13 mouse cellular contexts compared by ENCODE assay signal in genomic region chr17:28326951-28327350, GRCm38 (mm10). TPM values are rescaled to one million over a fixed set of nuclear protein-coding genes. Genes with fewer than 3 reads are reported as not detected.
DNase-seq lines count a peak whose midpoint lies in the region; ATAC-seq and TF ChIP-seq lines count a peak whose summit lies in the region.
"Had no signal": no experiment of that assay in that cellular context is flagged by ENCODE, and none has a peak within 500 bp of the region (broad histone marks: within the 10 kb centered on the region; RNA-seq: fewer than 3 reads in every experiment).

No protein-coding gene starts in this region.

- no peaks in the 10 kb centered on the region for H3K27me3 ChIP-seq in heart, embryonic 12.5 days (replicated peaks)
- H3K27me3 ChIP-seq in midbrain, embryonic 10.5 days (ENCODE audit: low read depth, poor library complexity, severe bottlenecking) = no peaks in the 10 kb centered on the region
- no peaks in the 10 kb centered on the region for H3K27me3 ChIP-seq in midbrain, embryonic 11.5 days (ENCODE audit: control insufficient read depth, insufficient read depth, low read length)
- no peaks in the 10 kb centered on the region for H3K27me3 ChIP-seq in hindbrain, embryonic 14.5 days (ENCODE audit: control insufficient read depth, insufficient read depth, low read length)

- no peaks in the 10 kb centered on the region for H3K9me3 ChIP-seq in heart, embryonic 12.5 days (replicated peaks)
- H3K9me3 ChIP-seq in midbrain, embryonic 10.5 days (replicated peaks) = peaks cover 7% of the 10 kb centered on the region
- H3K9me3 ChIP-seq in midbrain, embryonic 11.5 days (ENCODE audit: control insufficient read depth, low read length) = no peaks in the 10 kb centered on the region
- H3K9me3 ChIP-seq in hindbrain, embryonic 14.5 days (ENCODE audit: control insufficient read depth, low read length) = no peaks in the 10 kb centered on the region

- intact Hi-C loops in heart, postnatal 36 days (cut with DNase I) = loop anchor here (1.0 kb wide), 1 partner anchor 12 kb away; no protein-coding TSS in a partner anchor

- WGBS in heart, embryonic 12.5 days = 89% methylated on average over 3 of the region's 3 CpGs
- 83% methylated on average over 3 of the region's 3 CpGs for WGBS in midbrain, embryonic 10.5 days
- 86% methylated on average over 3 of the region's 3 CpGs for WGBS in midbrain, embryonic 11.5 days
- WGBS in hindbrain, embryonic 14.5 days = 84% methylated on average over 3 of the region's 3 CpGs
- 68% methylated on average over 3 of the region's 3 CpGs for WGBS in olfactory bulb, adult 2 months

- H3K36me3 ChIP-seq in heart, embryonic 12.5 days = peaks cover 57% of the 10 kb centered on the region
- peaks cover 80% of the 10 kb centered on the region for H3K36me3 ChIP-seq in midbrain, embryonic 10.5 days
- peaks cover 6% of the 10 kb centered on the region for H3K36me3 ChIP-seq in midbrain, embryonic 11.5 days (ENCODE audit: control insufficient read depth, insufficient read depth, low read length)
- peaks cover 37% of the 10 kb centered on the region for H3K36me3 ChIP-seq in hindbrain, embryonic 14.5 days (replicated peaks; ENCODE audit: control insufficient read depth, insufficient read depth)

- no peak overlapping the region for H3K4me2 ChIP-seq in heart, embryonic 12.5 days
- H3K4me2 ChIP-seq in midbrain, embryonic 11.5 days = no peak overlapping the region
- H3K4me2 ChIP-seq in hindbrain, embryonic 14.5 days (replicated peaks) = no peak overlapping the region

- peaks cover 31% of the 10 kb centered on the region for H3K4me1 ChIP-seq in heart, embryonic 12.5 days (replicated peaks)
- H3K4me1 ChIP-seq in midbrain, embryonic 10.5 days = peaks cover 37% of the 10 kb centered on the region
- H3K4me1 ChIP-seq in midbrain, embryonic 11.5 days (ENCODE audit: control insufficient read depth, insufficient read depth, low read length) = peaks cover 16% of the 10 kb centered on the region
- peaks cover 22% of the 10 kb centered on the region for H3K4me1 ChIP-seq in hindbrain, embryonic 14.5 days (replicated peaks; ENCODE audit: control insufficient read depth, insufficient read depth, low read length)
- H3K4me1 ChIP-seq in olfactory bulb, adult 2 months (ENCODE audit: control insufficient read depth, insufficient read depth, low read length) = peaks cover 27% of the 10 kb centered on the region

- DNase-seq in heart, postnatal 36 days = no peak
- DNase-seq in midbrain, embryonic 10.5 days (ENCODE audit: low spot score) = no peak
- DNase-seq in midbrain, embryonic 11.5 days (ENCODE audit: low spot score, missing footprints) = no peak
- no peak for DNase-seq in hindbrain, embryonic 14.5 days (ENCODE audit: low spot score)
- no peak for DNase-seq in spleen, postnatal 36 days (ENCODE audit: low spot score in 2 of 2)
- DNase-seq: kidney, adult 9 months; lung, postnatal 4 days; thymus, postnatal 4 days had no signal

- TF ChIP-seq CTCF in olfactory bulb, adult 2 months (IDR thresholded peaks at IDR 0.05; ENCODE audit: insufficient read depth, low read depth, low read length) = no peak

- ATAC-seq in heart, embryonic 12.5 days (ENCODE audit: insufficient number of reproducible peaks, low FRiP score) = no peak
- ATAC-seq in midbrain, embryonic 11.5 days (ENCODE audit: low FRiP score) = no peak
- no peak for ATAC-seq in hindbrain, embryonic 14.5 days (ENCODE audit: low FRiP score)
- ATAC-seq in megakaryocyte, adult 5-6 weeks (ENCODE audit: poor library complexity, severe bottlenecking) = no peak

- H3K9ac ChIP-seq in heart, embryonic 12.5 days = peak overlapping the region; percentile 72; the same call in 1 of the 2 replicates
- no peak overlapping the region; the same call in 1 of the 2 replicates for H3K9ac ChIP-seq in midbrain, embryonic 11.5 days (ENCODE audit: low read length)
- H3K9ac ChIP-seq in hindbrain, embryonic 14.5 days = peak overlapping the region; percentile 99; the same call in 1 of the 2 replicates

- H3K4me3 ChIP-seq in heart, embryonic 12.5 days = no peak overlapping the region
- H3K4me3 ChIP-seq in midbrain, embryonic 10.5 days = no peak overlapping the region
- no peak overlapping the region for H3K4me3 ChIP-seq in midbrain, embryonic 11.5 days (ENCODE audit: low read depth, low read length)
- no peak overlapping the region for H3K4me3 ChIP-seq in hindbrain, embryonic 14.5 days (replicated peaks; ENCODE audit: low read length)
- H3K4me3 ChIP-seq in olfactory bulb, adult 2 months (ENCODE audit: insufficient read depth, low read depth, low read length) = no peak overlapping the region

- no peak overlapping the region for H3K27ac ChIP-seq in heart, embryonic 12.5 days (ENCODE audit: poor library complexity, severe bottlenecking)
- H3K27ac ChIP-seq in midbrain, embryonic 10.5 days (replicated peaks) = peak overlapping the region; percentile 97
- no peak overlapping the region for H3K27ac ChIP-seq in midbrain, embryonic 11.5 days (ENCODE audit: low read depth, low read length)
- no peak overlapping the region for H3K27ac ChIP-seq in hindbrain, embryonic 14.5 days
- H3K27ac ChIP-seq in olfactory bulb, adult 2 months (ENCODE audit: insufficient read depth, low read depth, low read length) = peak overlapping the region; percentile 97

- TF ChIP-seq POLR2A in olfactory bulb, adult 2 months (IDR thresholded peaks at IDR 0.05; ENCODE audit: insufficient read depth, low read depth, low read length) = no peak

RNA-seq across cellular contexts. Expression of gene Rpl10a, which starts 1.3 kb away (rescaled TPM):
- 301 and 344 TPM in 2 replicates for polyA plus RNA-seq in heart, embryonic 12.5 days (2016; fragmentation: Nextera tagmentation; extraction: Ambion mirVana)
- total RNA-seq in heart, postnatal 36 days (2021) = 100 to 1,000 TPM; 392 TPM
- 426 and 489 TPM in 2 replicates for polyA plus RNA-seq in midbrain, embryonic 10.5 days (2016; fragmentation: Nextera tagmentation; extraction: Ambion mirVana)
- 465 and 471 TPM in 2 replicates for polyA plus RNA-seq in midbrain, embryonic 11.5 days (2014; fragmentation: Nextera tagmentation; extraction: Ambion mirVana)
- 370 and 441 TPM in 2 replicates for polyA plus RNA-seq in hindbrain, embryonic 14.5 days (2014; fragmentation: Nextera tagmentation; extraction: Ambion mirVana)
- 1,471 TPM in 1 of 2 replicates, not detected in the other for polyA plus RNA-seq in olfactory bulb, adult 2 months (2012; ENCODE audit: insufficient read depth, insufficient read length, low replicate concordance, missing spikeins)
- 1,429 and 1,585 TPM in 2 replicates for total RNA-seq in megakaryocyte, adult 5-6 weeks (2015)
- total RNA-seq in megakaryocyte, adult 5-6 weeks (2017) = 468 and 491 TPM in 2 replicates

RNA-seq across cellular contexts. Expression of gene Fance, which starts 13.6 kb away (rescaled TPM):
- 21.8 and 23.0 TPM in 2 replicates for polyA plus RNA-seq in heart, embryonic 12.5 days (2016; fragmentation: Nextera tagmentation; extraction: Ambion mirVana)
- 10 to 100 TPM; 10.9 to 17.3 TPM for total RNA-seq in heart, postnatal 36 days (2021)
- polyA plus RNA-seq in midbrain, embryonic 10.5 days (2016; fragmentation: Nextera tagmentation; extraction: Ambion mirVana) = 28.2 and 30.8 TPM in 2 replicates
- 18.5 and 19.5 TPM in 2 replicates for polyA plus RNA-seq in midbrain, embryonic 11.5 days (2014; fragmentation: Nextera tagmentation; extraction: Ambion mirVana)
- polyA plus RNA-seq in hindbrain, embryonic 14.5 days (2014; fragmentation: Nextera tagmentation; extraction: Ambion mirVana) = 22.0 and 22.6 TPM in 2 replicates
- not detected in 2 replicates for polyA plus RNA-seq in olfactory bulb, adult 2 months (2012; ENCODE audit: insufficient read depth, insufficient read length, low replicate concordance, missing spikeins)
- 11.5 and 11.9 TPM in 2 replicates for total RNA-seq in megakaryocyte, adult 5-6 weeks (2015)
- total RNA-seq in megakaryocyte, adult 5-6 weeks (2017) = 7.5 and 14.3 TPM in 2 replicates

RNA-seq across cellular contexts. Expression of gene Tead3, which starts 23.7 kb away (rescaled TPM):
- 7.9 and 8.1 TPM in 2 replicates for polyA plus RNA-seq in heart, embryonic 12.5 days (2016; fragmentation: Nextera tagmentation; extraction: Ambion mirVana)
- total RNA-seq in heart, postnatal 36 days (2021) = 10 to 100 TPM; 12.9 to 16.6 TPM
- polyA plus RNA-seq in midbrain, embryonic 10.5 days (2016; fragmentation: Nextera tagmentation; extraction: Ambion mirVana) = 5.0 and 5.2 TPM in 2 replicates
- polyA plus RNA-seq in midbrain, embryonic 11.5 days (2014; fragmentation: Nextera tagmentation; extraction: Ambion mirVana) = 3.5 and 3.7 TPM in 2 replicates
- 1.3 and 1.4 TPM in 2 replicates for polyA plus RNA-seq in hindbrain, embryonic 14.5 days (2014; fragmentation: Nextera tagmentation; extraction: Ambion mirVana)
- not detected in 2 replicates for polyA plus RNA-seq in olfactory bulb, adult 2 months (2012; ENCODE audit: insufficient read depth, insufficient read length, low replicate concordance, missing spikeins)
- total RNA-seq in megakaryocyte, adult 5-6 weeks (2015) = not detected in 2 replicates
- total RNA-seq in megakaryocyte, adult 5-6 weeks (2017) = not detected in 2 replicates
- total RNA-seq: neutrophil, adult 5-6 weeks had no signal

RNA-seq across cellular contexts. Expression of gene Tulp1, which starts 38.1 kb away (rescaled TPM):
- 3.7 and 4.6 TPM in 2 replicates for polyA plus RNA-seq in heart, embryonic 12.5 days (2016; fragmentation: Nextera tagmentation; extraction: Ambion mirVana)
- not detected for total RNA-seq in heart, postnatal 36 days (2021)
- polyA plus RNA-seq in midbrain, embryonic 10.5 days (2016; fragmentation: Nextera tagmentation; extraction: Ambion mirVana) = 2.8 and 5.0 TPM in 2 replicates
- 4.6 and 4.9 TPM in 2 replicates for polyA plus RNA-seq in midbrain, embryonic 11.5 days (2014; fragmentation: Nextera tagmentation; extraction: Ambion mirVana)
- 1.2 and 1.7 TPM in 2 replicates for polyA plus RNA-seq in hindbrain, embryonic 14.5 days (2014; fragmentation: Nextera tagmentation; extraction: Ambion mirVana)
- not detected in 2 replicates for polyA plus RNA-seq in olfactory bulb, adult 2 months (2012; ENCODE audit: insufficient read depth, insufficient read length, low replicate concordance, missing spikeins)
- not detected in 2 replicates for total RNA-seq in megakaryocyte, adult 5-6 weeks (2015)
- not detected in 2 replicates for total RNA-seq in megakaryocyte, adult 5-6 weeks (2017)
- total RNA-seq: left cerebral cortex, postnatal 25 days; neutrophil, adult 5-6 weeks had no signal

Comparison
In these comparisons a context has a peak if more than half of its experiments do, and no peak if none do; other contexts are left out.
1. H3K27ac ChIP-seq: peak in midbrain, embryonic 10.5 days (single experiment) and olfactory bulb, adult 2 months (single experiment); none in heart, embryonic 12.5 days (single experiment), midbrain, embryonic 11.5 days (single experiment) and hindbrain, embryonic 14.5 days (single experiment).
2. RNA of gene Fance, which starts 13.6 kb away (polyA plus RNA-seq): 28.2 to 30.8 TPM in midbrain, embryonic 10.5 days, 21.8 to 23.0 TPM in heart, embryonic 12.5 days, 22.0 to 22.6 TPM in hindbrain, embryonic 14.5 days and 18.5 to 19.5 TPM in midbrain, embryonic 11.5 days; not detected in olfactory bulb, adult 2 months; every median in the first group is over 10 times any median in the second.